Mouse (Mus musculus): Measurements from ENCODE around the gene Smyd3.

DNA sequence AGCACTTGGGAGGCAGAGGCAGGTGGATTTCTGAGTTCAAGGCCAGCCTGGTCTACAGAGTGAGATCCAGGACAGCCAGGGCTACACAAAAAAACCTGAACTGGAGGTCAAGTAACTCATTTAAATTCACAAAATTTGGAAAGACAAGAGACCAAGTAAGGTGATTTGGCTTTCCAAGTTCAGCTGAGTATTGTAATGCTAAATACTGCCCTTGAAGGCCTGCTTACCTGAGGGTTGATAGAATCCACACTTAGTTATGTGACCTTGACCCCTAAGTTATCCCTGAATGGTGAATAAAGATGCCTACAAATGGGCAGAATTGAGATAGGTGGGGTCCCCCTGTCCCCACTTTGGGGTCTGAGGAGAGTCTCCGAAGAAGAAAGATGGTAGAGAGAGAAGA is 241.0 kb downstream of the Smyd3 start:
- TF ChIP-seq POLR2A (IDR thresholded peaks at IDR 0.05; ENCODE audit: insufficient read depth, low read depth, low read length) (no peak), CTCF (IDR thresholded peaks at IDR 0.05; ENCODE audit: insufficient read depth, low read depth, low read length) (no peak)

All from olfactory bulb, adult 2 months (tissue).